ENCODE assay signal across 10 mouse cellular contexts in the genomic region with DNA sequence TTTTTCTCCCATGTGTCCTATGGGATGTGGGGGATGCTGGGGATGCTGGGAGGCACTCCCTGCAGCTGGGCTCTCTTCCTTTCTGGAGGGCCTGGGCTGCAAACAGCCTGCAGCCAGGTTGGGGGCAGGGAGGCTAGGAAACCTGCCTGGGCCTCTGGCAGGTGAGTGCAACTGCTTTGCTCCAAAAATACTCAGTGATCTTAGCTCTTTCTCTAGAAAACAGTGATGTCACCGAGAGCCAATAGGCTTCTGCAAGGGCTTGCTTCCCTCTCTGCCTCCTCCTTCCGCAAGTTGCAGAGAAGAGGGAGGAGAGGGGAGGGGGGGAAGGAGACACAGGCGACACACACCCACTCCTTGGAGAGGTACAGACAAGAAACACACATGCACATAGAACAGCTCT. TPM values are rescaled to one million over a fixed set of nuclear protein-coding genes. Genes with fewer than 3 reads are reported as not detected.
DNase-seq lines count a peak whose midpoint lies in the region; ATAC-seq lines count a peak whose summit lies in the region.
"Had no signal": no experiment of that assay in that cellular context is flagged by ENCODE, and none has a peak within 500 bp of the region (broad histone marks: within the 10 kb centered on the region; RNA-seq: fewer than 3 reads in every experiment).

No protein-coding gene starts in this region.

- H3K4me1 ChIP-seq in forebrain, embryonic 12.5 days = peaks cover 66% of the 10 kb centered on the region
- peaks cover 66% of the 10 kb centered on the region for H3K4me1 ChIP-seq in midbrain, embryonic 10.5 days
- peaks cover 12% of the 10 kb centered on the region; the same call in 1 of the 2 replicates for H3K4me1 ChIP-seq in kidney, embryonic 15.5 days

- peak; percentile 72 for DNase-seq in right cerebral cortex, adult 18-20 months
- DNase-seq in right cerebral cortex, postnatal 14 days = no peak
- no peak for DNase-seq in midbrain, embryonic 10.5 days (ENCODE audit: low spot score)
- DNase-seq in telencephalon, adult 2 months (ENCODE audit: low read depth, low spot score) = peak; percentile 95
- no peak for DNase-seq in kidney, postnatal 14 days
- no peak for DNase-seq in urinary bladder, postnatal 4 days (ENCODE audit: low spot score in 2 of 2)
- DNase-seq: kidney, adult 2 months; lung, adult 2 months had no signal

- no peaks in the 10 kb centered on the region; the same call in 1 of the 2 replicates for H3K27me3 ChIP-seq in forebrain, embryonic 12.5 days
- peaks cover 2% of the 10 kb centered on the region; the same call in 1 of the 2 replicates for H3K27me3 ChIP-seq in midbrain, embryonic 10.5 days (ENCODE audit: low read depth, poor library complexity, severe bottlenecking)
- H3K27me3 ChIP-seq in kidney, embryonic 15.5 days = peaks cover 5% of the 10 kb centered on the region; the same call in 1 of the 2 replicates

- peak overlapping the region; percentile 76 for H3K27ac ChIP-seq in forebrain, embryonic 12.5 days
- H3K27ac ChIP-seq in midbrain, embryonic 10.5 days (replicated peaks) = peak overlapping the region; percentile 68
- H3K27ac ChIP-seq in kidney, embryonic 15.5 days = no peak overlapping the region

- ATAC-seq in forebrain, embryonic 12.5 days (ENCODE audit: low FRiP score) = peak; percentile 59
- no peak for ATAC-seq in kidney, embryonic 15.5 days (replicated peaks; ENCODE audit: low FRiP score)

- no peak overlapping the region for H3K4me2 ChIP-seq in forebrain, embryonic 12.5 days
- no peak overlapping the region for H3K4me2 ChIP-seq in kidney, embryonic 15.5 days

- H3K36me3 ChIP-seq in forebrain, embryonic 12.5 days (replicated peaks) = peaks cover 14% of the 10 kb centered on the region
- H3K36me3 ChIP-seq in midbrain, embryonic 10.5 days = peaks cover 25% of the 10 kb centered on the region
- H3K36me3 ChIP-seq in kidney, embryonic 15.5 days = no peaks in the 10 kb centered on the region

- peak overlapping the region; percentile 44 for H3K9ac ChIP-seq in forebrain, embryonic 12.5 days
- H3K9ac ChIP-seq in kidney, embryonic 15.5 days = no peak overlapping the region

- WGBS in forebrain, embryonic 12.5 days = 6% methylated on average over 3 of the region's 3 CpGs
- WGBS in midbrain, embryonic 10.5 days = 8% methylated on average over 3 of the region's 3 CpGs
- WGBS in kidney, embryonic 15.5 days = 22% methylated on average over 3 of the region's 3 CpGs

- no peak overlapping the region for H3K4me3 ChIP-seq in forebrain, embryonic 12.5 days (replicated peaks)
- no peak overlapping the region for H3K4me3 ChIP-seq in midbrain, embryonic 10.5 days
- H3K4me3 ChIP-seq in kidney, embryonic 15.5 days (replicated peaks) = no peak overlapping the region

- H3K9me3 ChIP-seq in forebrain, embryonic 12.5 days = no peaks in the 10 kb centered on the region
- H3K9me3 ChIP-seq in midbrain, embryonic 10.5 days (replicated peaks) = no peaks in the 10 kb centered on the region
- no peaks in the 10 kb centered on the region for H3K9me3 ChIP-seq in kidney, embryonic 15.5 days (replicated peaks)

RNA-seq across cellular contexts. Expression of a gene that starts 8.3 kb away (rescaled TPM):
- polyA plus RNA-seq in forebrain, embryonic 12.5 days (2016; fragmentation: Nextera tagmentation; extraction: Ambion mirVana) = 9.9 and 10.2 TPM in 2 replicates
- 5.5 and 6.0 TPM in 2 replicates for polyA plus RNA-seq in midbrain, embryonic 10.5 days (2016; fragmentation: Nextera tagmentation; extraction: Ambion mirVana)
- 2.5 and 2.7 TPM in 2 replicates for polyA plus RNA-seq in kidney, embryonic 15.5 days (2015; fragmentation: Nextera tagmentation; extraction: Ambion mirVana)

Comparison
In these comparisons a context has a peak if more than half of its experiments do, and no peak if none do; other contexts are left out.
1. DNase-seq: peak in right cerebral cortex, adult 18-20 months (single experiment) and telencephalon, adult 2 months (single experiment); none in right cerebral cortex, postnatal 14 days (single experiment), midbrain, embryonic 10.5 days (single experiment), kidney, postnatal 14 days (single experiment) and urinary bladder, postnatal 4 days (0 of 2).